Mouse (Mus musculus) WW6 (cell line): Measurements from ENCODE around the gene Scrt2.
"Not testable (repeated sequence)": the region's sequence is repeated elsewhere in the genome, so short reads cannot be mapped to it uniquely, and the experiment has no call there.

ENCODE experiments used
- DNase-seq: peaks from one replicate; pipeline ENCODE4 v3.0.0-alpha.2; 2013; ENCODE audit warnings: low read depth, low spot score

Gene Scrt2

DNA sequence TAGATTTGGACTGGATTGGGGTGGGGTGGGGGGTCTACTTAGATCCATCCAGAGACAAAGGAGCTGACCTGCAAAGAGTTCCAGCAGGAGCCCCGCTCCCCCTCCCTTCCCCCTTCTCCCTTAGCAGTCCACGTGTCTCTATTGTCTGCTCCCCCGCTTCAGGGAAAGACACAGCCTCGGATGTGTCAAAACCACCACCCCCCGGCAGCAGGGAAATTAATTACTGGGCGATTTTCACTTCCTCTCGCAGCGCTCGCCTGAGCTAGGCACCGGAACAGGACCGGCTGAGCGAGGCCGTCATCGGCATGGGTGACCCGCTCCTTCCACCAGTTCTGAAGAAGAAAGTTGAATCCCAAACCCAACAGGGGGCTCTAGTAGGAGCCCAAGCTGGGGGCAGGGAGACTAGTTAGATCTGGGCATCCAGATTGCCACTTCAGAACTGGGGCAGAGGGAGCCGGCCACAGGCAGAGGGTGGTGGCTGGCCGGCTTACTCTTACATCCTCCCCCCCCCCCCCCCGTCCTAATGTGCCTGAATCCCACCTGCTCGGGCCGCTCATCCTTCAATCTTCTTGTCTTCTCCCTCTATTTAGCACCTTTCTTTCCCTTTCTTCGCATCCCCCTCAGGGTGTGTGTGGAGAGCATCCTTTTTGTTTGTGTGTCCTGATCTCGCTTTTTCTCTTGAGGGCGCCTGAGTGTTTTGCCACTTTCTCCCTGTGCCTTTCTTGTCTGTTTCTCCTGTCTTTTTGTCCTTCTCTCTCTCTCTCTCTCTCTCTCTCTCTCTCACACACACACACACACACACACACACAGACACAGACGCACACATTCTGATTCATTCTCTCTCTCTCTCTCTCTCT, at the start of gene Scrt2:
TSS of gene Scrt2 (plus strand) at position 845 of the 857 bp plus-strand sequence.
- no peak for DNase-seq

DNA sequence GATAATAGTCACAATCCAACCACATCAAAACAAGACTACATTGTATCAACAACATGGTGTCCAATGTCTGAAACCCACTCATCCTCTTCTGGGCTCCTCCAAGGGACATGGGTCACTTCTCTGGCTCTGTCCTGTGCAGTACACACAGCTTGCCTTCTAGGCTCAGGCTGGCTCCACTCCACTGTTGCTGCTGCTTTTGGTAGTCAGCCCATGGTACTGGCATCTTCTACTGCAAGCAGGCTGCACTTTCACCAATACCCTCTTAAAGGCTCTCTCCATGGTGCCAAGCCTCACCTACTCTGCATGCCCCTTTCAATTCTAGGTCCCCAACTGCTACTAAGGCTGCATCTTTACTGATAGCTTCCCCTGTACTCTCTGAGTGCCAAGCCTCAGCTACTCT, 41.2 kb upstream of the Scrt2 start:
- no peak for DNase-seq

DNA sequence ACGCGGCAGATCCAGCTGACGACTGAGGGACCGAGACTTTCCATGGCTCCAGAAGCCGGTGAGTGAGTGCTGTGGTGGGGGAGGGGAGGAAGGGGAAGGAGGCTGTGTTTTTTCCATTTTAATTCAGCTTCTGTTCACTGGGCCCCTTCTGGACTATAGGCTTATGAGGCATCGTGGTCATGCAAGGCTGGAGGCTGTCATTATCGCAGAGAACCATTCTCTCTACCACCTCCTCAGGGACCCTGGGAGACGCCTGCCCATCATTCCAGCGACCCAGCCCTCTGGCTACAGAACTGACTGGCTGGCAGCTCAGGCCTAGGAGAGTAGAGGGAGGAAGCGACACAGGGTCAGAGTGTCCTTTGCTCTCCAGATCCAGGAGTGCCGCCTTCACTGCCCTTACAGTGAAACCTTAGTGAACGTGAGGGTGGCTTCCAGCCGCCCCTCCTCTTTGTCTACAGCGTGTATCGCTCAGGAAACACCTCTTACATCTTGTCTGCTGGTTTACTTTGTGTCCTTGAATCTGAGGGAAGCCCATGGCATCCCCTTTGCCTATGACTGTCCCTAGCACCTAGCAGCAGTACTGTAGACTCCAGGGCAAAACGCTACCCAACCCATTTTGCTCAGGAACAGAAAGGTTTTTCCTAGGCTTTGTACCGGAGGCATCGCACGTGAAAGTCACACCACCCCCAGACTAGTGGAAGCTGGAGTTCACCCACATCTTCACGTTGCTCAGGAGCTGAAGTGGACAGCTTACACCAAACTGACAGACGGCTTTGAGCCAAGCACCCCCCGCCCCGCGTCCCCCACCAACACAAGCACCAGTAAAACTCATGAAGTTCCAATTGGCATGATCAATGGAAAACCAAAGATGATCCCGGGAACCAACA, 34.0 kb upstream of the Scrt2 start:
- no peak for DNase-seq

DNA sequence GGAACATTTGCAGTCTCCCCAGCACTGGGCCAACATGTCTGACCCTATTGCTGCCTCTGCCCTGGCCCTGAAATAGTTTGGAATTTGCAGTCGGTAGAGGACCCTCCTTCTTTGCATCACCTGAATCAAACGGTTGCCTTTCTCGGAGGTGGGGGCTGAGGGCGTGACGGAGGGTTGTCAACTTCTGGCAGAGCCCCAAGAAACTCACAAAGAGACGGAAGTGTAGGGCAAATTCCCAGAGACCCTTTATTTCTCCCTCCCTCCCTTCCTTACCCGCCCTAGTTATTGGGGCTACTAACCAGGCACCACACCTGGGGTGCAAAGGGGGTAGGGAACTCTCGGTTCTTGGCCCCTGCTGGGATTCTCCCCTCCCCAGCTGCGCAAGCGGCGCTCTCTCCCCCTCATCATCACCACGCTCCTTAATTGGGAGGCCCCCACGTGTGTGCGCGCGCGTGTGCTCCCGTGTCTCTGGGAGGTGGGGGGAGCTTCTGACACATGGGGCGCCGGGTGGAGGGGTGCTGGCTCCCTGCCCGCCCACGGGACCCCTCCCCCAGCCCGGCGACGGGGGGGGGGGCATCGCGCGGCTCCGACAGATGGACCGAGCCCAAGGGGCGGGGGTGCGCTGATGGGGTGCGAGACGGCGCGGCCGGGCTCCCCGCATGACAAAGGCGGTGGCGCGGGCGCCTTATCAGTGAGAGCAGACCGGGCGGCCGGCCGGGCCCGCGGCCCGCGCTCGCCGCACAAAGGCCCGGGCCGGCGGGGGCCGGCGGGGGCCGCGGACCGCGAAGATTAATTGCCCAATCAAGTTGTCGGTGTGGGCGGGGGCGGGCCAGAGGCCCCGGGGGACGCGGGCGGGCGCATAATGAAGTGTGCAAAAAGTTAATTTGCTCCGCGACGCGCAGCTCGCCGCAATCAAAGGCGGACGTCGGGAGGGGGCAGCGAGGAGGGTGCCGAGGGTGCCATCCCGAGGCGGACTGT, 33.0 kb upstream of the Scrt2 start:
- DNase-seq = no peak

DNA sequence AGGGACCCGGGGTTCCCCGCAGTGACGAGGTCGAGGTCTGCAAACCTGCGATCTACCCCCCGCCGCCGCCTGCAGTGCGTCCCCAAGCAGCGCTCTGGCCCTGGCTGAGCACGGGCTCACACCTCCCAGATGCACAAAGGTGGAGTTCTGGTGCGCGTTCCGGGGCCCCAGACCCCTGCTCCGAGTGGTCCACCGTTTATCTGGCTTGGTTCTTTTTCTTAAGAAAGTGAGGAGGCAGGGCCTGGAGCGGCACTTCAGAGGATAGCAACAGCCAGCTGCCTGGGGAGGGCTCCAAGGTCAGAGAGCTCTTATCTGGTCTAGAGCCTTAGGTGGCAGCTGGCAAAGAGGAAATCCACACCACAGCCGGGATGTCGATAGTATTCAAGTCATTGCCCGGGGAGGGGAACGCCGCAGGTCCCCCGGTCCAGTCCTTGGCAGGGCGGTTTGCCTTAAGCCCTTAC, 32.3 kb upstream of the Scrt2 start:
- DNase-seq = no peak

DNA sequence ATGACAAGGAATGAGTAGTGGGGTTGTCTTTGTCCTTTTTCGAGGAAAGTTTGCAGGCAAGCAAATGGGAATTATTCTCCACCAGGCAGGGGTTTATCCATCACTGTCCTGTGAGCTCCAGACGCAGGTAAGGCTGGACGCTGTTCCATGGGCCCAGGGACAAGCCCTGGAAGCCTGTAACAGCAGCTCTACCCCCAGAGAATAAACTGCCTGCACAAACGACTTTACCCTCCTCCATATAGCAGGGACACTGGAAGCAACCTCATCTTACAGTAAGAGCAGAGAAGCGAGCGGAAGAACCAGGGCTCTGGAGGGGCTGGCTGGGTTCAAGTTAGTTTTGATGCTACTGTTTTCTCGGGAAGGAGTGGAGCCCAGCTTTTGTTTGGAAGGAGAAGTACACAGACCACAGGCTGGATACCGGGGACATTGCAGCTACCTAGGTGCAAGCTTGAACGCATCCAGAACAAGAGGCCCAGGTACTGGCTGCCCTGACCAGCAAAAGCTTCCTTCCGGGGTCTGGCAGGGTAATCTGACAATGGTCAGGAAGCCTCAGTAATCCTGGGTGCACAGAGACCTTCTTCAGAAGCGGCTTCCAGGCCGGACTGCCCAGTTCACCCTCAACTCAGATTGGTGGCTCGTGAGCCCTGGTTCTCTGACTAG, 31.6 kb upstream of the Scrt2 start:
- DNase-seq = no peak

DNA sequence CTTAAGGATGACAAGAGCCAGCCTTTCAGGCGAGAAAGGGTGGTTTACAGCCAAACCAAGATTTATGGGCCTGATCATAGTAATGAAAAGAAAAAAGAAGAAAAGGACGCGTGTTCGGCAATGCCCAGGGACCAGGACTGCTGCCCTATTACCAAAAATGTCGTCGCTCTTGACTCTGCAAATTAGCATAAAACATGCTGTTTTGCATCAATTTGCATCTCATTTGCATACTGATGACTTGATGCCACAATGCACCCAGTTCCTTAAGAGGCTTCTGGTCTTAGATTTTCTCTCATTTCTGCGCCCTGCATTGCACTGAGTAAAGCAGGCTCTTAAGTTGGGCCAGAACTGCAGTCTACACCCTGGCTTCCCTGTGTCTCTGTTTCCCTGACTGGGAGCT, 31.0 kb upstream of the Scrt2 start:
- DNase-seq = no peak

DNA sequence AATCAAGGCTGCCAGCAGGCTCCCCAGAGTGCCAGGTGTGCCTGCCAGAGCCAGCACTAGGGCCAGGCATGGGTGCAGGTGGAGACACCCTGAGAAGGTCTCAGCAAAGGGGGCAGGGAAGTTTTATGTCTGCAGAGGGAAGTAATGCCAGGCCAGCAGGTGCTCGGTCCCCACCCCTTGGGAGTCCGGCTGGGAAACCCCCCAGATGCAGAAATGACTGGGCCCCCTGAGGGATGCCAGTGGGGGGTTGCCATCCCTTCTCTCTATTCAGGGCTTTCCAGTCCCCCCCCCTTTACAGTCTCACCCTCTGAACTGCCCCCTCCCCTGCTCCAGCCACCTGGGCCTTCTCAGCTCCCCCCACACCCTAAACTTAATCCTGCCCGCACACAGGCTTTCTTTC, 29.3 kb upstream of the Scrt2 start:
- no peak for DNase-seq

DNA sequence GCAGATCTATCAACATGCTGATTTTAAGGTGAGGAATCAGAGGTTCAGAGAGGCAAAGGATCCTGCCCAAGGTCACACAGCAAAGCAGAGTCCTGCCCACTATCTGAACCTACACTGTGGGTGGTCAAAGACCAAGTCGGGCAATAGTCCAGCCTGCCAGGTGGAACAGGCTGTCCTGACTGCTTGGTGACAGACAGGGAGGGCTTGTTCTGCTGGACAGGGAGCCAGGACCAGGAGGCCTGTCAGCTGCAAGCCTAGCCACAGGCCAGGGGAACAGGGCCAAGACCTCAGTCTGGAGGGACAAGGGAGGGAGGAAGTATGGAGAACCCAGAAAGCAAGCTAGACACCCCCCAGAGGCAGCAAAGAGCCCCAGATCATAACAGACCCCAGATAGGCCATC, 25.9 kb upstream of the Scrt2 start:
- no peak for DNase-seq

DNA sequence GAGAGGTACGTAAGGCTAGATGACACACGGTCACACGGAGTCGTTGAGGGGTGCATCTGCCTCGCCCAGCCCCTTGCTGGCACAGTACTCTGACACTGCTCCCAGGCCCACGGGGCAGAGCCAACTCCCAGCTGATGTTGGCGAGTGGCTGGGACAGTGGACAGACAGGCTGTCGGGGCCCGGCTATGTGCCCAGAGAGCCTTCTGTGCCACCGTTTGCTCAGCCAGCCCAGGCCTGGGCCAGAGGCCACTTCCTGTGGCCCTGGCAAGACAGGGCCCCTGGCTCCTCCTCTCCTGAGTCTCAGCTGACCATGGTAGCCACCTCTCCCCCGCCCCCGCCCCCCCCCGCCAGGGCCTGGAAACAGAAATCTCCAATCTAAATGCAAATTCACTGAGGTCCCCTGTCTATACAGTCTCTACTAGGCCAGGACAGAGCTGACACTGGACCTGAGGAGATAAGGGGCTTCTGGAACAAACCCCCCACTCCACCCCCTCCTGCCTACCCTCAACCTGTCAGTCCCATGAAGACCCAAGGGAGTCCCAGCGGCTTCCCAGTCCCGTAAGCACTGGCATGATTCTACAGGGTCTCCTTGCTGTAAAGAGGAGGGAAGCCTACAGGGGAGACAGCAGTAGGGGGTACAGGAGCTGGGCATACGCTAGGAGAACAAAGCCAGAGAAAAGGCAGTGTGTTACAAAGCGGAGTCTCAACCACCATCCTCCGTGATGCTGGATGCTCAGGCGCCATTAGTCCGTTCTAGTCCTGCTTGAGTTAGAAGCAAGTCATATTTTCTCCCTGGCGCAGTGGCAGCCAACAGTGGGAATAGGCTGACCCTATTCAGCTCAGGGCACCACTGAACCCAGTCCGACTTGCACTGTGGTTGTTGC, 24.7 kb upstream of the Scrt2 start:
- DNase-seq = no peak

DNA sequence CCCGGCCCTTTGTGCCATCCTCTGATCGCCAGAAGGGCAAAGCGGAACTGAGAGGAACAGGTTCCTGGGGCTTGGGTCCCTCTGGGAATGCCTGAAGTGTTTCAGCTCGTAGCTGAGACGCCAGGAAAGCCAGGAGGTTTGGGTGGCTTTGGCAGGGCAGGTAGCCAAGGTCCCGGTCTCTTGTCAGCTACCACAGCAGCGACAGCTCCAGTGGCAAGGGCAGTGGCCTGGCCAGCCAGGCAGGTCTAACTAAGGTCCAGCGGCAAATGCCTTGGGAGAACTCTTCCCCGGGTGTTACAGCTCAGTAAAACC, 24.1 kb upstream of the Scrt2 start:
- DNase-seq = no peak

DNA sequence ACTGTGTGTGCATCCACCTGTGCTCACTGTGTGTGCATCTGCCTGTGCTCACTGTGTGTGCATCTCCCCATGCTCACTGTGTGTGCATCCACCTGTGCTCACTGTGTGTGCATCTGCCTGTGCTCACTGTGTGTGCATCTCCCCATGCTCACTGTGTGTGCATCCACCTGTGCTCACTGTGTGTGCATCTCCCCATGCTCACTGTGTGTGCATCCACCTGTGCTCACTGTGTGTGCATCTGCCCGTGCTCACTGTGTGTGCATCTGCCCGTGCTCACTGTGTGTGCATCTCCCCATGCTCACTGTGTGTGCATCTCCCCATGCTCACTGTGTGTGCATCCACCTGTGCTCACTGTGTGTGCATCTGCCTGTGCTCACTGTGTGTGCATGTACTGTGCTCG, 18.5 kb upstream of the Scrt2 start:
- DNase-seq = not testable (repeated sequence)

DNA sequence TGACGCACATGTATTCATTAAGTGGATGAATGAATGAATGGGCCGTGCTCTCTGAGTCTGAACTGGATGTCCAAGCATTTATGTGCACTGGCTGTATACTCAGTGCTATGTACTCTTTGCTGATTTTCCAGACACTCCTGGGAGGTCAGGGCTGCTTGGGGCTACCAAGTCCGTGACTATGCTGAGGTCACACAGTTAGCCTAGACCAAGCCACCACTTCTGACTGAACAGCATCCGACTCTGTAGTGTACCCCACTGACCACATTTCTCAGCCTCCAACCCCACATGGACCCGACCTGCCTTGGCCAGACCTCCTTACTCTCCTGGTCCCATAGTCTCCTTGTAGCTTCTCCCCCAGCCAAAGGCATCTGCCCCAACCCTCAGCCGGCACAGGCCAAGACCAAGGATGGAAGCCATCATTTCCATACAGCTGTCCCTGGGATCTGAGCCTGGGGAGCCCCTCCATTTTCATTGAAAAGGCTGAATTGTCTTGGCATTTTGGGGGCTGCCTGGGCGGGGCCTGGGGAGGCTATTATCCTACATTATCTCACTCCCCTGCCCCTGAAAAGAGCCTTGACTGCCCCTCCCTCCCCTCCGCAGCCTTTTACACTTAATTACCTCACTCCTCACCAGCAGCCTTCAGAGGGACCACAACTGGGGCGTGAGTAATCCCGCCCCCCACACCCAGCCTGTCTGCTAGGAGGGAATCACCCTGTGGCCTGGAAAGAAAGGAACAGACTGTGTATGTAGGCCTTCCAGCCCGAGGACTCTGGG, 12.5 kb upstream of the Scrt2 start:
- DNase-seq = no peak

DNA sequence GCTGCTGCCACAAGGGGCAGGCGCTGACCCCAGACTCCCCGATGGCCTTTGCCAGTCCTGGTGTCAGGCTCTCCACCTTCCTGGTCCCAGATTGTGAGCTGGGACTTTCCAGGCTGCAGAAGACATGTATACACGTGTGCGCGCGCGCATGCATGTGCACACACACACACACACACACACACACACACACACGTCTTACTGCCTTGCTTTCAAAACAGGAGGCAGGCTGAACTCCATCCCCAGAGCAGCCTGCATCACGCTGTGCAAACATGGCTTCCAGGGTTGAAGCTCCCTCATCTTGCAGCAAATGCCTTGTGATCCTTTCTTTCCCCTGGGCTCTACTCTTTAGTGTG, 11.9 kb upstream of the Scrt2 start:
- DNase-seq = no peak

DNA sequence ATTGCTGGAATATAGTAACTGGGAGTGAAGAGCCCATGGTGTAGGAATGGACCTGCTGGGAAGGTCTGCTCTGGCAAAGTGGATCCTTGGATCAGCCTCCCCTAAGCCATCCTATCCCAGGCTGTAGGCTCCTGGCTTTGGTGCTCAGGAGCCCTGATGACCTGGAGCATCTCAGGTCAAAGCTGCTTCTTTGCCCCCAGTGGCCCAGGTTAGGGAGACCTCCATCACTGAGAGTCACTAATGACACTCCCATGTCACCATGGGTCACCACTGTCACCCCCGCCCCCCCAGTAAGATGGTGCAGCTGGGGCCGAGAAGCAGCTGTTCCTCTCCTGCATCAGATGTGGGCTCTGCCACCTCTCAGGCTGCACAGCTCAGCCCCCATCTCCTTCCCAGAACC, 11.4 kb upstream of the Scrt2 start:
- no peak for DNase-seq

DNA sequence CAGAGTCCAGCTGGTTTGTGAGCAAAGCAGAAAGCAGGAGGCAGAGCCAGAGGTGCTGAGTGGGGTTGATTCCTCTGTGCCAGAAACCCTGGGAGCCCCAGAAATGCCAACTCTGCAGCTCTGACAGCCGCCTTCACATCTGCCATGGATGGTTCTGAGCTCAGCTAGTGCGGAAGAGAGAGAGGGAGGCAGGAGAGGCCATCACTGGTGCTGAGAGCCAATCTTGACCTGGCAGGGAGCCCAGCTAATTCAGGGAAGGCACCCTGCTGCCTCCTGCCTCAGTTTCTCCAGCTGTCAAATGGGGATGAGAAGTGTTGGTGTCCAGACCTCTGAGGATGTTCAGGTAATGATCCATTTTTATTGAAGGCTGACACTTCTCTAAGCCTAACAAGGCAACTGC, 6.8 kb upstream of the Scrt2 start:
- no peak for DNase-seq

DNA sequence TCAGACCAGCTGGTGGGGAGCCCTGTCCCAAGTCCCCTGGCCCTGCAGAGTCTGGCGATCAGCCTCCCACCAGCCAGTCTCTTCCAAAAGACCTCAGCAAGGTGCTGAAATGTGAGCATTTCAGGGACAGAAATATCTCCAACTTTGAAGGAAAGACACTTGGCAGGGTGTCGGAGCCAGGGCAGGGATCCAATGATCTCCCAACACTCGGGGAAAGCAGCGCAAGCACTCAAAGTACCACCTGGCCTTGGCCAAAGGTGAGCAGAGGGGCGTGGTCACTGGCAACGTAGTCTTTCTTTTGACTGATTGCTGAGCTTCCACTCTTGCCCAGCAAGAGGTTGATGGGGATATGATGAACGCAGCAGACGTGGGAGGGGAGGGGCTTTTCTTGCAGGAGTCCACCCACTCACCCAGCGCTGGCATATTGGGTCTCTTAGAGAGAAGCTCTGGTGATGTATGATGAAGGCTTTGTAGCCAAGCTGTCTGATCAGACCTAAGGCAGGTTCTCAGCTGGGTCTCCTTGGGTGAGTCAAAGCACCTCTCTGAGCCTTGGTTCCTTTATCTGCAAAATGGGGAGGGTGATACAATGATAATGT, 5.9 kb upstream of the Scrt2 start:
- DNase-seq = no peak

DNA sequence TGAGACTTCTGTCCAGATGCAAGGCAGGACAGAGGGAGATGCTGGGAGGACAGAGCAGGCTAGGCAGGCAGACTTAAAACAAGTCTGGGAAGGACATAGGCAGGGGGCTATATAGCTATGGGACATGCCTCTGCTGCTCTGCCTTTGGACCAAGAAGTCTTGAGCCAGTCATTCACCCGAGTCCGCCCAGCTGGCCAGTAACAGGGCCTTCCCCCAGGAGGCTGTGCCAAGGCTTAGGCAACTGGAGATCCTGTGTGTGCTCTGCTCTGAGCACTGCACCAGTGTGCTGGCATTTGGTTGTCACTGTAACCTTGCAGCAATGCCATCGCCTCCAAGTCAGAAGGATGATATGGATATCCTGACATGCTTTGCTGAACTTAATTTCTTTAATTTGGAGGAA, 4.0 kb upstream of the Scrt2 start:
- no peak for DNase-seq
